Mouse (Mus musculus) spleen, adult 10 weeks (tissue): Measurements from ENCODE around the gene Olfr1191-ps1. TPM values are rescaled to one million over a fixed set of nuclear protein-coding genes. Genes with fewer than 3 reads are reported as not detected.

ENCODE experiments used
- polyA plus RNA-seq: library from polyadenylated mRNA; stranded (reverse); fragments of 350-450 nt; fragmentation: Illumina TruSeq; extraction: RNeasy Lipid Tissue Mini Kit (QIAGEN cat#74804); gene quantifications from one replicate; pipeline ENCODE4 v1.2.3, GENCODE M21; 2015; ENCODE audit warnings: low replicate concordance; ENCODE audit not compliant: insufficient read depth

Gene Olfr1191-ps1
- not detected for polyA plus RNA-seq

DNA sequence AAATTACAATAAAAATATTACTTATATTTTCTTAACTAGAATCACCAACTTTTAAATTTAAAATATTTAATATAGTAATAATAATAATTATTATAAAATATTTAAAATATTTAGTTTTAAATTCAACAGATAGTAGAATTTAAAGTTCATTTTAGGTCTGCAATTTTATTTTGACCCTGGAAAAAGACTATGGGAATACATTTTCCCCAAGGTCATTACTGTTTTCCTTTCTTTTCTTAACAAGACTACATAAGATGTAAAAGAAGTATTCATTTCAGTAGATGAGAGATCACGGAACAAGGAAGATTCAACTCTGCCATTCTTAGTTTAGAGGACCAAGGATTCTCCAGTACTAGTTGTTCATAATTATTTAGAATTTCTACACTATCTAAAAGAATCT lies at the start of gene Olfr1191-ps1:
Gene Olfr1191-ps1, plus strand, starts transcription at position 301 of the 400 bp plus-strand sequence.

DNA sequence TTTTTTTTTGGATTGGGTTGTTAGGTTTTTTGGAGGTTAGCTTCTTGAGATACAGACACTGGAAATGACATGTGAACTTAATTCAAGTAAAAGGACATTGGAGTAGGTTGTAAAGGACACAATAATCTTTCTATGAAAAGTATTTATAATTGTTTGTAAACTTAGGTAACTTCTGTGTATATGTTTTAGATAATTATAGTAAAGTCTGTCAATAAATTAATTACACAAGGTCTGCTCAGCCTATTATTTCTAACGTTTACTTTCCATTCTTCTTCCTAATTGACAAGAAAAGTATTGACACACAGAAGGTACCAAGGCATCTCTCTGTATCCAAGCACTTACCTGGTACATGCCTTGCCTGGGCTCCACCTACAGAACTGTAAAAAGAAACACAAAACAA lies 7.9 kb downstream of the Olfr1191-ps1 start, which contains the start of gene Olfr1192-ps1:
Gene Olfr1192-ps1, plus strand, starts transcription at position 301 of the 400 bp plus-strand sequence.

DNA sequence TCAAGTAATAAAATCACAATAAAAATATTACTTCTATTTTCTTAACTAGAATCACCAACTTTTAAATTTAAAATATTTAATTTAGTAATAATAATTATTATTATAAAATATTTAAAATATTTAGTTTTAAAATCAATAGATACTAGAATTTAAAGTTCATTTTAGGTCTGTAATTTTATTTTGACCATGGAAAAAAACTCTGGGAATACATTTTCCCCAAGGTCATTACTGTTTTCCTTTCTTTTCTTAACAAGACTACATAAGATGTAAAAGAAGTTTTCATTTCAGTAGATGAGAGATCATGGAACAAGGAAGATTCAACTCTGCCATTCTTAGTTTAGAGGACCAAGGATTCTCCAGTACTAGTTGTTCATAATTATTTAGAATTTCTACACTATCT lies 35.0 kb downstream of the Olfr1191-ps1 start, which contains the start of gene Olfr1193:
Gene Olfr1193, plus strand, starts transcription at position 301 of the 400 bp plus-strand sequence.

DNA sequence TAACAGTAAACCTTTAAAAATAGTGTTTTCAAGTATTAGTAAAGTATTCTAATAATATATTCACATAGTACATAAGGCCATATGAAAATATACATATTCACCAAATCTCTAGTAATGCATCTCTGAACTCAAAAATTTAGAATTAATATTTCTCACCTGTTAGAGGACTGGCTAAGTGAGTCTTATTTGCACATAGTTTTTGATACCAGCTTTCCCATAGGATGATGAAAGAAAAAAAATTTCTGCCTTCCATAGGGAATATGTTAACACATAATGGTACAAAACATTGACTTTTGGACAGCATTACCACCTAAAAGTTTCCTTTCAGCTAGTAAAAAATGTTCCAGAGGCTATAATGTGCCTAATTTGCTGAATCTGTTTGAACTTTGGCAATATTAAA lies 48.7 kb downstream of the Olfr1191-ps1 start, which contains the start of gene Olfr1195:
Gene Olfr1195, minus strand, starts transcription at position 101 of the 400 bp plus-strand sequence.

Other genes starting within 250 kb of the Olfr1191-ps1 start
- not detected for gene Olfr1179, start 234.1 kb upstream of the Olfr1191-ps1 start, polyA plus RNA-seq
- not detected for gene Olfr1180, start 221.4 kb upstream of the Olfr1191-ps1 start, polyA plus RNA-seq
- gene Olfr1181, start 214.4 kb upstream of the Olfr1191-ps1 start, polyA plus RNA-seq, result not detected
- gene Gm13757, start 191.4 kb upstream of the Olfr1191-ps1 start, polyA plus RNA-seq, result not detected
- not detected for gene Olfr1183, start 185.7 kb upstream of the Olfr1191-ps1 start, polyA plus RNA-seq
- not detected for gene Olfr1184, start 156.9 kb upstream of the Olfr1191-ps1 start, polyA plus RNA-seq
- gene Olfr1185-ps1, start 147.2 kb upstream of the Olfr1191-ps1 start, polyA plus RNA-seq, result not detected
- not detected for gene Olfr1186, start 122.0 kb upstream of the Olfr1191-ps1 start, polyA plus RNA-seq
- gene Olfr1188, start 83.6 kb upstream of the Olfr1191-ps1 start, polyA plus RNA-seq, result not detected
- not detected for gene Olfr1189, start 54.1 kb upstream of the Olfr1191-ps1 start, polyA plus RNA-seq
- gene Olfr1192-ps1, start 8.0 kb downstream of the Olfr1191-ps1 start, polyA plus RNA-seq, result not detected
- gene Olfr1193, start 35.1 kb downstream of the Olfr1191-ps1 start, polyA plus RNA-seq, result not detected
- gene Olfr1195, start 48.6 kb downstream of the Olfr1191-ps1 start, polyA plus RNA-seq, result not detected
- not detected for gene Olfr1196, start 64.1 kb downstream of the Olfr1191-ps1 start, polyA plus RNA-seq
- not detected for gene Olfr1197, start 91.8 kb downstream of the Olfr1191-ps1 start, polyA plus RNA-seq
- not detected for gene Olfr1198, start 110.8 kb downstream of the Olfr1191-ps1 start, polyA plus RNA-seq
- not detected for gene Olfr1199, start 119.9 kb downstream of the Olfr1191-ps1 start, polyA plus RNA-seq
- not detected for gene Olfr1200, start 129.9 kb downstream of the Olfr1191-ps1 start, polyA plus RNA-seq
- gene Olfr1201, start 152.5 kb downstream of the Olfr1191-ps1 start, polyA plus RNA-seq, result not detected
- not detected for gene Olfr1202, start 174.0 kb downstream of the Olfr1191-ps1 start, polyA plus RNA-seq
- not detected for gene Olfr1205, start 189.2 kb downstream of the Olfr1191-ps1 start, polyA plus RNA-seq
- not detected for gene Olfr1204, start 208.8 kb downstream of the Olfr1191-ps1 start, polyA plus RNA-seq
- gene Olfr1206, start 222.7 kb downstream of the Olfr1191-ps1 start, polyA plus RNA-seq, result not detected